Mouse (Mus musculus): Measurements from ENCODE around the gene Epb41l3. TPM values are rescaled to one million over a fixed set of nuclear protein-coding genes. Genes with fewer than 3 reads are reported as not detected.

Gene Epb41l3
- polyA plus RNA-seq, 1 experiment from 2014 or later = 52.1 TPM

DNA sequence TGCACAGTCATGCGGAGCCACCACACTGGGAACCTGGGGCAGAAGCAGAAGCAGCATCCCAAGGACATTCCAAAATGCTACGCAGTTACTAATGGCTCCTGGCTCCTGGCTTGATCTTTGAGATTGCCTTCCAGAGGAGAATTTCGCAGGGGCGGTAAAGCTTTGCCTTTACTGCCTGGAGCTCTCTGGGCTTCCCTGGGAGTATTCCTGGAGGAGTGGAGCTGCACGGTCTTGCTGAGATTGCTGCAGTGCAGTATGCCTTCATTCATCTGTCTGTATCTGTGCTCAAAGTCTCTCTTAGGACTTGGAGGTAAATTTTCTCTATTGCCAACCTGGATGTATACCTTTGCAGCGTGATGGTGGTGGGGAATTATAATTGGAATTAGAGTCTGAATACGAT is 52.0 kb downstream of the Epb41l3 start:
- 70% methylated on average over 7 of the region's 7 CpGs for WGBS
- Histone ChIP-seq H3K27me3 (ENCODE audit: control insufficient read depth, insufficient read depth, low read depth, low read length) (no peaks in the 10 kb centered on the region), H3K9me3 (ENCODE audit: control insufficient read depth, low read length) (no peaks in the 10 kb centered on the region), H3K4me2 (ENCODE audit: low read depth, low read length) (no peak overlapping the region), H3K9ac (ENCODE audit: low read length) (no peak overlapping the region), H3K36me3 (ENCODE audit: control insufficient read depth, insufficient read depth, low read length) (no peaks in the 10 kb centered on the region), H3K4me3 (ENCODE audit: low read length) (no peak overlapping the region), H3K27ac (ENCODE audit: low read length) (no peak overlapping the region), H3K4me1 (replicated peaks; ENCODE audit: control insufficient read depth, insufficient read depth, low read length) (peaks cover 7% of the 10 kb centered on the region)
- no peak for ATAC-seq (ENCODE audit: low read depth)

DNA sequence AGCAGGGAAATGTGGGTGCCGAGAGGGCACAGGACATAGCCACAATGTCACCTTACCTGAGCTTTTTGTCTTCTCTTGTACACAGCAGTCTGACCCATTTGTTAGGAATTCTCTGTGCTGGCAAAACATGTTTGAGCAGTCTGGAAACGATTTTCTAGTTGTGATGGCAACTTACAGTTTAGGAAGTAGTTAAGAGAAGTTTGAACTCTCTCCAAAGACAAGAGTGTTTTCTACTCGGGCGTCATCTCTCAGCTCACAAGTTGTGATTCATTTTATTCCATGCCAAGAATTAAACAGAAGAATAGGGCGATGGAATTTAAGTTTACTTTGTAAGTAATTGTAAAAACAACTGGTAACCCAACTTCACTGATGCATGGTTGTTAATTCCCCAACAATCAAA is 52.5 kb downstream of the Epb41l3 start:
- no peak for ATAC-seq (ENCODE audit: low read depth)
- Histone ChIP-seq H3K27ac (ENCODE audit: low read length) (no peak overlapping the region), H3K4me2 (ENCODE audit: low read depth, low read length) (no peak overlapping the region), H3K27me3 (ENCODE audit: control insufficient read depth, insufficient read depth, low read depth, low read length) (no peaks in the 10 kb centered on the region), H3K9ac (ENCODE audit: low read length) (no peak overlapping the region), H3K4me1 (replicated peaks; ENCODE audit: control insufficient read depth, insufficient read depth, low read length) (peaks cover 5% of the 10 kb centered on the region), H3K4me3 (ENCODE audit: low read length) (no peak overlapping the region), H3K9me3 (ENCODE audit: control insufficient read depth, low read length) (no peaks in the 10 kb centered on the region), H3K36me3 (ENCODE audit: control insufficient read depth, insufficient read depth, low read length) (no peaks in the 10 kb centered on the region)
- WGBS = 31% methylated on average over 5 of the region's 5 CpGs

DNA sequence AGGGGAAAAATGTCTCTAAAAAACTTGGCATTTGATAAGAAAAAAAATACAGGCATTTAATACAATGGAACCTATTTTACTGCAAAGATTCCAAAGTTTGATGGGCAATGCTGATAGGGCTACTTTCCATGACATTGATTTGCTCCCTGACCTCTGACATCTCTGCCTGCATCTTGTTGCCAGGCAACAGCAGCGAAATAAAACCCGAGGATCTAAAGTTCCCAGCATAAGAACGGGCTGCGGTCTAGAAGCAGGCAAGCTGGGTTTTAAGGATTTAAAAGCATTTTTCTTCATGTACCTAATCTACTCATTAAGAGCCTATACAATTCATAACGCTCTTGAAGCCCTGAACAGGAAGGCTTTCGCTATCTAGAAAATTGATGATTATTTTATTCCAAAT is 54.0 kb downstream of the Epb41l3 start:
- Histone ChIP-seq H3K9ac (ENCODE audit: low read length) (no peak overlapping the region), H3K4me2 (ENCODE audit: low read depth, low read length) (no peak overlapping the region), H3K27ac (ENCODE audit: low read length) (no peak overlapping the region), H3K27me3 (ENCODE audit: control insufficient read depth, insufficient read depth, low read depth, low read length) (no peaks in the 10 kb centered on the region), H3K4me3 (ENCODE audit: low read length) (no peak overlapping the region), H3K9me3 (ENCODE audit: control insufficient read depth, low read length) (no peaks in the 10 kb centered on the region), H3K4me1 (replicated peaks; ENCODE audit: control insufficient read depth, insufficient read depth, low read length) (peaks cover 5% of the 10 kb centered on the region), H3K36me3 (ENCODE audit: control insufficient read depth, insufficient read depth, low read length) (no peaks in the 10 kb centered on the region)
- no peak for ATAC-seq (ENCODE audit: low read depth)
- WGBS = 33% methylated on average over 6 of the region's 6 CpGs

DNA sequence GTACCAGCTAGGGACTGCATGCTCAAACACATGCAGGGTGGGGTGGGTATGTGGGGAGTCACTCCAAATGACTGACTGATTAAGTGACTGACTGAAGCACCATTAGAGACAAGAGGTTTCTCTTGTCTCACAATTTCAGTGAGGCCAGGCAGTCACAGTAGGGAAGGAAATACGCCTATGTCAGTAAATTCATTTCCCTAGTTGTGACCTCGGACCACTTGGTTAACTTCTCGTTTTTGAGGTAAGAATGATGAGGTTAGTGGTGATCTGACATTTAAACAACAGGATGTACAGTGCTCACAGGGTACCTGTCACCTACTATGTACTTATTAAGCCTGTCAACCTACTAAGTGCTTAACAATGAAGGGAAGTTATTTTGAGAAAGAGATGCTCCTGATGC is 67.5 kb downstream of the Epb41l3 start:
- ATAC-seq (ENCODE audit: low read depth) = no peak
- no peak overlapping the region for H3K27ac ChIP-seq (ENCODE audit: low read length)
- no peak overlapping the region for H3K9ac ChIP-seq (ENCODE audit: low read length)
- H3K4me2 ChIP-seq (ENCODE audit: low read depth, low read length) = no peak overlapping the region
- no peaks in the 10 kb centered on the region for H3K36me3 ChIP-seq (ENCODE audit: control insufficient read depth, insufficient read depth, low read length)
- 46% methylated on average over 3 of the region's 3 CpGs for WGBS
- no peaks in the 10 kb centered on the region for H3K27me3 ChIP-seq (ENCODE audit: control insufficient read depth, insufficient read depth, low read depth, low read length)
- H3K4me1 ChIP-seq (replicated peaks; ENCODE audit: control insufficient read depth, insufficient read depth, low read length) = no peaks in the 10 kb centered on the region
- no peak overlapping the region for H3K4me3 ChIP-seq (ENCODE audit: low read length)
- no peaks in the 10 kb centered on the region for H3K9me3 ChIP-seq (ENCODE audit: control insufficient read depth, low read length)

DNA sequence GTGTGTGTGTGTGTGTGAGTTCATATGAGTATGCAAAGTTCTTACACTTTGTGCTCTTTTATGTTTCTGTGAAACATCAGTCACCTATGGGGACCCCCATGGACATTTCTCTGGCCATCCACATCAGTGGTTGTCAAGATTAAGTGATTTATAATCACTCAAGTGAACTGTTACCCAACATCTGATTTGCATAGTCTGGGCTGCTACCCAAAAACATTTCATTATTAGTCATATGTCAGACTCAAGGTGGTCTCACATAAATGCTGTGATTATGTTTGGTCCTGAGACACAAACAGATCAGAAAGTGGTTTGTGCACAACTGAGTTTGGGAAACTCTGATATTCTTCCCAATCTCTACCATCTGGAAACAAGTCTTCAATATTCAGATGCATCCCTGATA is 75.3 kb downstream of the Epb41l3 start:
- Histone ChIP-seq H3K4me1 (replicated peaks; ENCODE audit: control insufficient read depth, insufficient read depth, low read length) (no peaks in the 10 kb centered on the region), H3K4me3 (ENCODE audit: low read length) (no peak overlapping the region), H3K27ac (ENCODE audit: low read length) (no peak overlapping the region), H3K9ac (ENCODE audit: low read length) (no peak overlapping the region), H3K27me3 (ENCODE audit: control insufficient read depth, insufficient read depth, low read depth, low read length) (no peaks in the 10 kb centered on the region), H3K36me3 (ENCODE audit: control insufficient read depth, insufficient read depth, low read length) (no peaks in the 10 kb centered on the region), H3K9me3 (ENCODE audit: control insufficient read depth, low read length) (no peaks in the 10 kb centered on the region), H3K4me2 (ENCODE audit: low read depth, low read length) (no peak overlapping the region)
- ATAC-seq (ENCODE audit: low read depth) = no peak

DNA sequence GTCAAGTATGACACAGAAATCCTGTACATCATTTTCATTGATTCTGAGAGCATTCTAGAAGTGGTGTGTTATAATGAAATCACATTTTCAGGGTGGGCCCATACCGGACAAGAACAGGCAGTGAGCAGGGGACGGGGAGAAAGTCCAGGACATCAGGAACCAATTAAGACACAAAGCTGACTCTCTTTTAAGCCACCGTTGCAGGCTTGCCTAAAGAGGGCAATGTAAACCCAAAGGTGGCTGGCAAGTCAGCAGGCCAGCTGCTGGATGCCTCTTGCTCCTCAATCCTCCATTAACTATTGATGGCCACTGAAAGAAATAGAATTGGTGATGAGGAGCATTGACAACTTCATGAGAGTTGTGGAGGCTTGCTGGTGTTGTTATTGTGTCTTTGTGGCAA is 75.8 kb downstream of the Epb41l3 start:
- WGBS = 24% methylated on average over 3 of the region's 3 CpGs
- no peaks in the 10 kb centered on the region for H3K36me3 ChIP-seq (ENCODE audit: control insufficient read depth, insufficient read depth, low read length)
- ATAC-seq (ENCODE audit: low read depth) = no peak

DNA sequence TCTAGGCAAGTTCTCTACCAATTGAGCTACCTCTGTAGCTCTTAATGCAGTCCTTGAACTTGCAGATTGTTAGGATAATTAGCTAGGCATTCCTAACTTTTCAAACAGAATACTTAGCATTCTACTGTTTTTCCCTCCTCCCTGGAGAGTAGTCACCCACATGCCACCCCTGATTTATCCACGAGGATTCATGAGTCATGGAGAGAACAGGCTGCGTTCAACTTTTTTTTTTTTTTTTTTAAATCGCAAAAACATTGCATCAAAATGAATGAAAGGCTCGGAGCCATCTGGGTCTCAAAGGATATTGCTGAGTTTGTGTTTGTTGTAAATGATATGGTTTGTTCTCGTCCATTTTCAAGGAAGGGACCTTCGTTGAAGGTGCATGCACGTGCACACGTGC is 79.6 kb downstream of the Epb41l3 start:
- no peak for ATAC-seq (ENCODE audit: low read depth)
- Histone ChIP-seq H3K27ac (ENCODE audit: low read length) (no peak overlapping the region), H3K4me2 (ENCODE audit: low read depth, low read length) (no peak overlapping the region), H3K9ac (ENCODE audit: low read length) (no peak overlapping the region), H3K27me3 (ENCODE audit: control insufficient read depth, insufficient read depth, low read depth, low read length) (no peaks in the 10 kb centered on the region), H3K4me3 (ENCODE audit: low read length) (no peak overlapping the region), H3K9me3 (ENCODE audit: control insufficient read depth, low read length) (no peaks in the 10 kb centered on the region), H3K4me1 (replicated peaks; ENCODE audit: control insufficient read depth, insufficient read depth, low read length) (no peaks in the 10 kb centered on the region), H3K36me3 (ENCODE audit: control insufficient read depth, insufficient read depth, low read length) (no peaks in the 10 kb centered on the region)
- WGBS = 75% methylated on average over 8 of the region's 8 CpGs

More for the DNA sequence above, 75.8 kb downstream of the Epb41l3 start:
- no peaks in the 10 kb centered on the region for H3K27me3 ChIP-seq (ENCODE audit: control insufficient read depth, insufficient read depth, low read depth, low read length)
- no peak overlapping the region for H3K4me2 ChIP-seq (ENCODE audit: low read depth, low read length)
- H3K27ac ChIP-seq (ENCODE audit: low read length) = no peak overlapping the region
- H3K9ac ChIP-seq (ENCODE audit: low read length) = no peak overlapping the region
- no peaks in the 10 kb centered on the region for H3K9me3 ChIP-seq (ENCODE audit: control insufficient read depth, low read length)
- H3K4me3 ChIP-seq (ENCODE audit: low read length) = no peak overlapping the region
- no peaks in the 10 kb centered on the region for H3K4me1 ChIP-seq (replicated peaks; ENCODE audit: control insufficient read depth, insufficient read depth, low read length)

DNA sequence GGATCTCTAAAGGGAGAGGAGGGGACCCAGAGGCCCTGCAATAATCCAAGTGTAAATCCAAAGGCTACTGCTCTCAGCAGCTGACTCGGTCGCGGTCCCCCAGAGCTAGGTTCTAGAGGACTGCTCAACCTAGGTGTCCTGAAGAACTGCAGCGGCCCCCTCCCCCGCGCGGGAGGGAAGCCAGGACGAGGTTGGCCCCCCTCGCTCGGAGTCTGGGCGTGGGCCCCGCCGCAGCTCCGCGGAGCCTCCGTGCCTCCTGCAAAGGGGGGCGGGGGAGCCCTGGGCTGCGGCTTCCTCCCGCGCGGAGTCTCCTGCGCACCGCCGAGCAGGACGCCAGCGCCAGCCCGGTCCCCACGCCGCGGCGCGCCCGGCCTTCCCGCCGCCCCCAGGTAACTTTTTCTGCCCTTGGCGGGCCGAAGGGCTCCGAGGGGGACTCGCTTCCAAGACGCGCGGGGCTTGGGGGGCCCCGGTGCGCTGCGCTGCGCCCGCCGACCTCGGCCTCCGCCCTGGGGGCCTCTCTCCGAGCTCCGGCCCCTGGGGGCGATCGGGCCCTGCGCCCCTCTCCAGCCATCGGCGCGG is 81.1 kb downstream of the Epb41l3 start:
- Histone ChIP-seq H3K9ac (ENCODE audit: low read length) (peak overlapping the region; percentile 90), H3K27me3 (ENCODE audit: control insufficient read depth, insufficient read depth, low read depth, low read length) (no peaks in the 10 kb centered on the region), H3K27ac (ENCODE audit: low read length) (peak overlapping the region; percentile 64), H3K4me3 (ENCODE audit: low read length) (peak overlapping the region; percentile 88), H3K4me2 (ENCODE audit: low read depth, low read length) (peak overlapping the region; percentile 87), H3K9me3 (ENCODE audit: control insufficient read depth, low read length) (no peaks in the 10 kb centered on the region), H3K36me3 (ENCODE audit: control insufficient read depth, insufficient read depth, low read length) (no peaks in the 10 kb centered on the region), H3K4me1 (replicated peaks; ENCODE audit: control insufficient read depth, insufficient read depth, low read length) (no peaks in the 10 kb centered on the region)
- 0% methylated on average over 45 of the region's 58 CpGs for WGBS
- peak; percentile 84 for ATAC-seq (ENCODE audit: low read depth)

DNA sequence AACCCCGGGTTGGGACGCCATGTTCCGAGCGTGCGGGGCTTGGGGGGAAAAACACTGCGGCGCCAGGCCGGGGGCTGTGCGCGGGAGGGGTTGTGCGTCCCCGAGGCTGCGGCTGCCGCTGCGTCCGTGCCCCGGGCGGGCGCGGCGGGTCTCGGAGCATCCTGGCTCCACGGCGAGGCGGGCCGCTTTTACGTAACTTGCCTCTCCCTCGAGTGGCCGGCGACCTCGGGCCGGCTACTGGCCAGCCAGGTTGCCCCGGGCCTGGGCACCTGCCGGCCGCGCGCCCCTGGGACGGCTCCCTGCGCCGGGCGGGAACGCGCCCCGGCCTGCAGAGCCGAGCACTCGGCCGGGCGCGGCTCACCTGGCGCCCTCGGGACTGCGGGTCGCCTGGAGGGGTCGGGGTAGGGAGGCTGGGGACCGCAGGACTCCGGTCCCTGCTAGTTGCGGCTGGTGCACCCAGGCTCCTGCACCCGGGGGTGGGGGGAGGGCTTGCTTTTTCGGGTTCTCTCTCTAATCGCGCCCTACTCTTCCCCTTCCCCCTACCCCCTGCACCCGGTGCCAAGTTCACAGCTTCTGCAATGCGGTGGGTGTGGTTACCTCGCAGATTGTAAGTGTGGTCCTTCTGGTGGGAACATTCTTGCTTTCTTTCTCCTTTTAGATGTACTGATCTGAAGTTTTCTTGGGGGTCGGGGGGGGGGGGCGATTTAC is 81.8 kb downstream of the Epb41l3 start:
- no peaks in the 10 kb centered on the region for H3K36me3 ChIP-seq (ENCODE audit: control insufficient read depth, insufficient read depth, low read length)
- H3K9ac ChIP-seq (ENCODE audit: low read length) = peak overlapping the region; percentile 90
- ATAC-seq (ENCODE audit: low read depth) = peak; percentile 66
- H3K27ac ChIP-seq (ENCODE audit: low read length) = peak overlapping the region; percentile 64
- no peaks in the 10 kb centered on the region for H3K4me1 ChIP-seq (replicated peaks; ENCODE audit: control insufficient read depth, insufficient read depth, low read length)
- H3K4me2 ChIP-seq (ENCODE audit: low read depth, low read length) = peak overlapping the region; percentile 87
- no peaks in the 10 kb centered on the region for H3K27me3 ChIP-seq (ENCODE audit: control insufficient read depth, insufficient read depth, low read depth, low read length)
- H3K4me3 ChIP-seq (ENCODE audit: low read length) = peak overlapping the region; percentile 88
- 1% methylated on average over 41 of the region's 66 CpGs for WGBS
- H3K9me3 ChIP-seq (ENCODE audit: control insufficient read depth, low read length) = no peaks in the 10 kb centered on the region
